ENCODE assay signal across 16 mouse cellular contexts in the genomic region with DNA sequence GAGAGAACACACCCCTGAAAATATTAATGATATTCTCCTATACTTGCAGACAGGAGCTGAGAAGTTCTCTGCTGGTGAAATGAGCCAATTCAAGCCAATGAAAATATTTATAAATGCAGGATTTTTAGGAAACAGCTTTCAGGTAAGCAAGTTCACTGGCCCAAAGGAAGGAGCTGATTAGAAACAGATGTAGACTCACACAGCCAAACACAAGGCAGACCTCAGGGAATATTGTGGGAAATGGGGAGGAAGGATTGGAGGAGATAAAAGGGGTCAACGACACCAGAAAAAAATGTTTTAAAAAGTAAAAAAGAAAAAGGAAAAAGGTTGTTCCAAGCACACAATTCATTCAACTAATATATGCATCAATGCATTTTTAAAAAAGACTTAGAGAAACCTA.
"Had no signal": no experiment of that assay in that cellular context is flagged by ENCODE, and none has a peak within 500 bp of the region (broad histone marks: within the 10 kb centered on the region; RNA-seq: fewer than 3 reads in every experiment).

No protein-coding gene starts in this region.

- H3K4me1 ChIP-seq: kidney, embryonic 15.5 days; limb, embryonic 15.5 days; liver, embryonic 13.5 days; lung, embryonic 15.5 days; megakaryocyte, embryonic 14.5 days; neural tube, embryonic 12.5 days had no signal

- DNase-seq: kidney, postnatal 25 days; liver, embryonic 13.5 days; liver, postnatal 0 days; lung, postnatal 14 days; right cerebral cortex, postnatal 4 days; spleen, adult 18-20 months; thymus, adult 18-20 months; thymus, postnatal 25 days had no signal

- H3K27ac ChIP-seq: kidney, embryonic 15.5 days; limb, embryonic 15.5 days; liver, embryonic 13.5 days; lung, embryonic 15.5 days; macrophage; midbrain, embryonic 15.5 days; neural tube, embryonic 12.5 days had no signal

- H3K9ac ChIP-seq: kidney, embryonic 15.5 days; limb, embryonic 15.5 days; liver, embryonic 13.5 days; liver, postnatal 0 days; lung, embryonic 15.5 days; midbrain, embryonic 15.5 days; neural tube, embryonic 12.5 days had no signal

- H3K9me3 ChIP-seq: kidney, embryonic 15.5 days; limb, embryonic 15.5 days; liver, embryonic 13.5 days; lung, embryonic 15.5 days; megakaryocyte, embryonic 14.5 days; midbrain, embryonic 15.5 days; neural tube, embryonic 12.5 days had no signal

- H3K4me3 ChIP-seq: kidney, embryonic 15.5 days; limb, embryonic 15.5 days; liver, embryonic 13.5 days; lung, embryonic 15.5 days; megakaryocyte, embryonic 14.5 days; midbrain, embryonic 15.5 days; neural tube, embryonic 12.5 days had no signal

- H3K36me3 ChIP-seq: kidney, embryonic 15.5 days; limb, embryonic 15.5 days; liver, embryonic 13.5 days; lung, embryonic 15.5 days; midbrain, embryonic 15.5 days; neural tube, embryonic 12.5 days had no signal

- H3K4me2 ChIP-seq: kidney, embryonic 15.5 days; limb, embryonic 15.5 days; liver, embryonic 13.5 days; lung, embryonic 15.5 days; midbrain, embryonic 11.5 days; midbrain, embryonic 15.5 days; neural tube, embryonic 12.5 days had no signal

- ATAC-seq: liver, postnatal 0 days; midbrain, embryonic 15.5 days had no signal

- H3K27me3 ChIP-seq: kidney, embryonic 15.5 days; limb, embryonic 15.5 days; liver, embryonic 13.5 days; lung, embryonic 15.5 days; megakaryocyte, embryonic 14.5 days; midbrain, embryonic 15.5 days; neural tube, embryonic 12.5 days had no signal
